Mouse (Mus musculus): ENCODE results near the gene Tenm2.

Gene Tenm2

DNA sequence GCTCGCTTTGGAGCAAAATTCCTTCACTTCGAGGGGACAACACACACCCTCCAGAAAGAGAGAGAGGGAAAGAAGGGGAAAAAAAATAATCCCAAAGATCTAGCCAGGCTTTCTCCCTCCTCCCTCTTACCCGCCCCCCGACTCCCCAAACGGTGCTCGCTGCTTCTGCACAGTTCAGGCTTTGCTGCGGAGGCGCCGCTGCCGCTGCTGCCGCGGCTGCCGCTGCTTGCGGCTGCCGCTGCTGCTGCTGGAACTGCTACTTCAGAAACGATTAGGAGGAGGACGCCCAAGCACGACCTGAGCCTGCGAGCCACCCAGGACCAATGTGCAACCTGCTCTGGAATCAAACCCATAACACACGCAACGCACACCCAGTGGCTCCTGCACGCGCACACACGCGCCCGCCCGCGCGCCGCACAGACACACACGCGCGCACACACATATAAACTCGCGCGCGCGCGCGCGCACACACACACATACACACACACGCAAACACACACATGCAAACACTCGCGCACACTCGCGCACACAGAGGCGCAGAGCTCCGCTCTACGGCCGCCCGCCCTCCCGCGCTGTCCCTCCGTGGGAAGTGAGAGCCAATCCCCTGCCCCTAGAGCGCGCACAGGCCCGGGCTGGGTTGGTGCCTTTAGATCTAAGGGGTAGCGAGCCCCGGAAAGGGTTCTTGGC, at the start of gene Tenm2:
Gene Tenm2 (minus strand): TSS at position 51 of the 687 bp plus-strand sequence.
- DNase-seq (ENCODE audit: low read depth) = no peak

DNA sequence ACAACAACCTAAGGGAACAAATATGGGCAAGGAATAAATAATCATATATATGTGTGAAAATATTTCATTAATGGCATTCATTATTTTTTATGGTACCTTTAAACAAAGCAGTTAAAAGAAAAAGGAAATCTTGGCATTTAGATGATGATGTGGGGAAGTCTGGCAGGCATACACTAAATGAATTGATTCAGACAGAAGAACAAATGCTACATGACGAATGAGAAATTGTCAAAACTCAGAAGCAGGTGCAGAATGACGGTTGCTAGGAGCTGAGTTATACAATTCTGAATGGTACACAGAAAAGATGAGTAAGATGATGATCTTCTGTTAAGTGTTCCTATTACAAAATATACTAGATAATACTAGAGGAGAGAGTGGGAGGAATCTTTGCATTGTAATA, 49.4 kb upstream of the Tenm2 start:
- DNase-seq (ENCODE audit: low read depth) = no peak

DNA sequence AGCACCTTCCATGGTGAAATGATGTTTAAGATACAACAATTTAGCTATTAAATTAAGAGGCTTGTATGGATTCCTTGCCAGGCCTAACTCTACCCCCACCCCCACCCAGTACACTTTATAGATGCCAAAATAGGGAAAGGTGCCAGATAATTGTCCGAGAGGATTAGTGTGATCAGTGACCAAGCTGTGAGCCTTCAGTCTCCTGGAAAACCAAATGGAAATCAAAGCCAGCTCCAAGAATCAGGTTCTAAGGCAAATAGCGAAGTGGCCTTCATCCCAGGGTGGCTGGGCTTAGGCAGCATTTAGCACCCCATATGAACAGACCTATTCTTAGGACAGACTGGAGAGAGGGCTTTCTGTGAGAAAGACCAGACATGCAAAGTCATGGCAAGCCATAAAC, 13.0 kb upstream of the Tenm2 start:
- DNase-seq (ENCODE audit: low read depth) = no peak

DNA sequence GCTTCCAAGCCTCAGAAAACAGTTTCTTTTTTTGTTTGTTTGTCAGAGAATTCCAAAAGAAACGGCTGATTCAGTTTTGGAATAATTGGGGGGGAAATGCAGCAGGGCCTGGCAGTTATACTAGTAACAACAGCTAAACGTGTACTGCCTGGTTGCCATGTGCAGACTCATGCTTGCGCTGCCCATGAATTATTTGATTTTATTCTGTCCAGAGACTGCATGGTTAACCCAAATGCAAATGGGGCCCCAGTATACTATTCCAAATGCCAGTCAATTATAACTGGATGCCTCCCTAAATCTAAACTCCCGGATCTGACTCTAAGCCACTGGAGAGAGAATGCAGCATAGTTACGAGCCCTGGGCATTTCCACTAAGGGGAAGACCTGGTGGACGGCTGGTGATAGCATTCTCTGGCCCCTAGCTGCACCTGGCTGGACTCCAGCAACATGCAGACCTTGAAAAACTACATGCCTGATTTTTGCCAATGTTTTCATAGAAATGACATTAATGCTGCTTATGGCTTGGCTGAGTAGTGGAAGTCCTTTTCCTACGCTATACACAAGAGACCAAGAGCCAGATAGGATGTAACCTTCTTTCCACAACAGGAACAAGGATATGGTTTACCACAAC, 1.4 kb upstream of the Tenm2 start:
- no peak for DNase-seq (ENCODE audit: low read depth)

DNA sequence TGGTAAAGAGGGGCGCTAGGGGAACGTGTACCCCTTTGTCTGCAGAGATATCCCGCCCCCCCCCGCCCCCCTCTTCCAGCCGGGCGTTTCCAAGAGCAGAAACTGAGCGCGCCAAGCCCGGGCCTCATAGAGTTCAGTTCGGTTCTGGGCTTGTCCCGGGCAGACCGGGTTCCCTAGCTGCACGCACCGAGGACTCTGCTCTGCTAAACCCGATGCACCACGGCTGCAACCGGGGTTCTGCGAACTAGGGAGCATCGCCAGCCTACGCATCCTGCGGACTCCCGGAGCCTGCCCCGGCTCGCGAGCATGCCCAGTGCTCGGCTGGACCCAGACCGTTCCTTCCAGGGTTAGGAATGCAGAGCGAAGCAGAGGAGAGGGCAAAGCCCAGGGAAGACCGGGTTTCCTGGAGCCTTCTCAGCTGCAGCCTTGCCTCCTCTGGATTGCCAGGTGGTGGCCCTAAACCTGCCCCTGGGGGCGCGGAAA, 878 bp upstream of the Tenm2 start:
- DNase-seq (ENCODE audit: low read depth) = no peak

DNA sequence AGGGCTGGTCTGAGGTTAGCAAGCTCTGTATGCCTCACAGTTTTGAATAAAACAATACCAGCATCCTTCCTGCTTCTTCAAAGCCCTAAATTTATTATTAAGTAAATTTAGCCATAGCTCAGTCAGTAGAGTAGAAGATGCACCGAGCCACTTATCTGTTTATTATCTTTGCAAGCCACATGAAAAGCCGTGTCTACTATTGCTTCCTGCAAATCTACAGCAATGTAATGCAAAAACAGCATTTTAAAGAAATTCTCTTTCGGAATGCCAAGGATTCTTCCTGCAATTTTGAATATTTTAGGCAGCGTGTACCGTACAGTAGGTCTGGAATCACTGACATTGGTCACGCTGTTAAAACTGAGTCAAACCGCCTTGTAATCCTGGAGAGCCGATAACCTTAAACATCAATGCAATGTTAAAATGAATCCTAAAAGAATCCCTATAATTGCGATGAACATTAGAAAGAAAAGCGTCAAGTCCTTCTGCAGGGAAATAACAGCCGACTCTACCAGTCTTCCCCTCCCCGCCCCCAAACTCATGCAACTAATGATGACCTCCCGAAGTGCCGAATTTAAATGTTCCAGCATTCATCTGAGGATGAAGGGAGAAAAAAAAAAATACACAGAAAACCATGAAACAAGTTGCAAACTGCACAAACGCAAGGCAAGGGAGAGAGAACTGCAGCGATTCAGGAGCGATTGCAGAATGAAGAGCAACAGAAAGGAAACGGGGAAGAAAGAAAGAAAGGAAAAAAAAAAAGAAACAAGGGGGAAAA, 556 bp downstream of the Tenm2 start:
- no peak for DNase-seq (ENCODE audit: low read depth)

DNA sequence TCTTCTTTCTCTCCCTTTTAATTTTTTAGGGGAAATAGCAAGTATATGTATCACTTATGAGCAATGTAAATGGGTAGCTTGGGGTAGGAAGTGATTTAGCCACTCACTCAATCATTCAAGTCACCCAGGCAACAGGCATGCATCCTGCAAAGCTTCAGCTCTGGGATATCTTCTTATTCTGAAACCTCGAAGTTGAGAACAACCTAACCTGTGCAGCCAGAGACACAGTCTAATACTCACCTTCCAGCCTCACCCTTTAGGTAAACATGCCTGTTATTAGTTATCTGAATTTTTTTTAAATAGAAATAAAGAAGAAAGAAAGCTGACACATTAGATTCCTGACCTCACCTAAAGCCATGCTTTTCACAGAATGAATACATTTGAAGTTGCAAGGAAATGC, 8.4 kb downstream of the Tenm2 start:
- no peak for DNase-seq (ENCODE audit: low read depth)

DNA sequence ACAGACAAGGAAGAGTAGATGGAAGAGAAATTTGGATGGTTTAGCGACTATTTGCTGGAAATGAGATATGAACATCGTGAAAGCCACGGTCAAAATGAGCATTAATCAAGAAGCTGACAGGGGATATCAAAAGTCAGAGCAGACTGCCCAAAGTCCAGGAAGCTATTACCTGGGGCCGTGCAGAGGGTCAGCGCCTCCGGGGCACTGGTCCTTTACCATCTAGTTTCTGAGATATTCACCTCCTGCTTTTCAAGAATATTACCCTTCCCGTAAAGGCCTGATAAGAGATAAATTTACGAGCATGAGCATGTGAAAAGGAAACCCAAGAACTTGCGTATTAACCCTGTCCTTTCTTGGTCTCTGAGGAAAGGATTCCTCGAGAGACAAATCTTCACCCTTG, 8.8 kb downstream of the Tenm2 start:
- no peak for DNase-seq (ENCODE audit: low read depth)

DNA sequence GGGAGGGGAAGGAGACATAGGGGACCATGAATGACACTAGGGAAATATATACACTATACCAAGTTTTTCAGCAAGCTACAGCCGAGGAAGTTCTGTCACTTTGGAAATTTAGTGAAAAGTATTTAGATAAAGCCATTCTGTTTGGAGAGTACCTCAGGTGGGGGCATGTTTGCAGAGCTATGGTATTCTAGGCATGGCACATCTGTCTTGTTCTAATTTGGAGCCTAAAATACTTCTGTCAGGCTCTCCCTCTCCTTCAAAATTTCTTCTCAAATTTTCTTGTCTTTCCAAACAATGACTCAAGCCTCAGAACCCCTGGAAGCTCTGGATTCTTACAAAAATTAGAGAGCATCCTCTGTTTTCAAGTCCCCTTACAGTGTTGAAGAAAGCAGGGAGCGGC, 13.0 kb downstream of the Tenm2 start:
- no peak for DNase-seq (ENCODE audit: low read depth)

DNA sequence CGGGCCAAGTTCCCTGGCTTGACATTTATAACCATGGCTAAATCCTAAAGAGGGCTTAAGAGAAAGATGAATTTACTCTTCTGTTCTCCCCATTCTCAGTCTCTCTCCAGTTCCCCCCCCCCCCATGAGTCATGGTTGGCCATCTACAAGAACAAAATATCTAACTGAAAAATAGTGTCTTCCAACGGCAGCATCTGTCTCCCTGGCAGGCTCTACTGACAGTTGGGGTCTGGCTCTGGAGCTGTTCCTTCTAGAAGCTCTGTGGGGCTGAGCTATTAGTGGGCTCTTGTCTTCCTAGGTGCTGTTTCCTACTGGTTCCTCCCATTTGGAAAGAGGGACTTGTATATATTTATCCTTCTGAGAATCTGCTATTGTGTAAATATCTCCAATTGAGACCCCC, 13.7 kb downstream of the Tenm2 start:
- no peak for DNase-seq (ENCODE audit: low read depth)

DNA sequence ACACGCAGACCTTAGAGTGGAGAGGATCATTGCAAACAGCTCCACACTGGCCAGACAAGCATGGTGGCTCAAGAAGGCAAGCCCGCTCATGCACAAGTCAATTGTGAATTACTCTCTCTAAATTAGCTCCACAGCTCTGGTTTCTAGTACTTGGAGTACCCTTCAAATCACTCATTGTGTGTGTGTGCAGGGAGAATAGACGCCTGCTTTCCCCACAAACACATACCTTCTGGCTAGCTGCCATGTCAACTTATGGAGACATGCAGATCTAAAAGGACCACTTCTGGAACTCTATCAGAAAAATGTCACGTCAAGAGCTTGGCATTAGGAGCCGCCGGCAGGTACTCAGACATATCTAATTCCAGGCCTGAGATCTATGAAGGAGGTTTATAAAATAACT, 14.8 kb downstream of the Tenm2 start:
- no peak for DNase-seq (ENCODE audit: low read depth)

DNA sequence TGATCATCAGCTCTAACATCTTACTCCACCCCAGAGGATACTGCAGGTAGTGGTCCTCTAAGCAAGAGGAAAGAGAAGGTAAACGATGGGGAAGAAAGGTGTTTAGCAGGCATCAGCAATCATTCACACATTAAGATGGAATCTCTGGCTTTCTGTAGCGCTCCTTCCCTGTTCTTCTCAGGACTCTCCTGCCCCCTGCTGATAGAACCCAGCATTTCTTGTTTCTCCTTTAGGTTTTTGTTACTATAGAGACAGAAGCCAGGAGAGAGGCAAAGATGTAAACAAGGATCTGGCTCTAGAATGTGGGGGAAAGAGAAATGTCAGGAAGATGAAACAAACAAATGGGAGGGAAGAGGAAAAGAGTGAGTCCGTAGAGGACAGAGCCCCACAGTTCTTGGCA, 49.6 kb downstream of the Tenm2 start:
- no peak for DNase-seq (ENCODE audit: low read depth)

DNA sequence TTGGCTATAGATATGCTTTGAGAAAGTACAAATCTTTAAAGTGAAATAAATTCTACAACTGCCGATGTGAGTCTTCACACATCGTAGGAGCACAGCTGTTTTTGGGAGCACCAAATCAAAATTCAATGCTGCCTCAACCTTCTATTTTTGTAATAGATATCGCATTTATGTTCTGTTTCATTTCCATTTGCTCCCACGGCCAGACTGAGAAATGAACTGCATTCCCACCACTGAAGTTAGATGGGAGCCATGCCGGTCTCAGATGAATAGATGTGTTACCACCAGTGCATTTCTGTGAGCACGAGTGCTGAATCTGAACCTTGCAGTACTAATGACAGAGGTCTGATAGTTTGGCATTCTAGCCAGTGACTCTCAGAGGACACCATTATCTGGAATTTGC, 58.3 kb downstream of the Tenm2 start:
- DNase-seq (ENCODE audit: low read depth) = no peak

DNA sequence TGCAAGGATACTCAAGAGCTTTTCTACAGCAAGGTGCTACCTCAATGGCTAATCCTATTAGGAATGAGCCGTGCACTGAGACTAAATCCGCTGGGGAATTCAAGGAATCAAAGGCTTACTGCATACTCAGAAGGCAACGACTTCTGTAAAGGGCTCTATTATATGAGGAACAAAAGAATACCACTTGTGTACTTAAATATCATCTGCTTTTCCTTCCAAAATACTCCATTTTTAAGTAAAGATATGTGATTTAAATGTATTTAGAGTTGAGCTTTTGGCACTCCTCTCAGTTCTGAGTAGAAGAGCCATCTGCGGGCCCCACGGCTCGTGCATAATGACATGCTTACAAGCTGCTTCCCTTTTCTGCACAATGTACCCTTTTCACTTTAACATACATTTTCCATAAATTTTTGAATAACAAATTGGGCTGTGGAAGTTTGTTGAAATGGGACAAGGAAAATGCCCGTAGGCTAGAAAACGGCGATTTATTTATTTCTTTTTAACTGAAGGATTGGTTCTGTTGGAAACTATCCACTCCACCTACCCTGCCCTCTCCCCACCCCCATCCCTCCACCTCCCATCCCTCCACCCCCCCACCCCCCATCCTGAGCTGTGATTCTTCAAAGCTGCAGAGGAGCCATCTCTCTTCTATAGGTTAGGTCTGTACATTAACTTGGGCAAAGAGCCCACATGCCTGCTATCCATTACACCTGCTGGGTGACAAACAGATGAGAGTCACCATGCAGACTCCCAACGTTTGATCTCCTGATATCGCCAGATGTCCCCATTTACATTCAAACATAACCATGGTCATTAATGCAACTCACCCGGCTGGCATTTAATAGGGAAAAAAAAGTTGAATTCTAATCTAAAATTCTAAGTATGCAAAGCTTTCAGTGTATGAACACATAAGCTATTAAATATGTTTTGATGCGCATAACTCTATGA, 81.6 kb downstream of the Tenm2 start:
- no peak for DNase-seq (ENCODE audit: low read depth)

DNA sequence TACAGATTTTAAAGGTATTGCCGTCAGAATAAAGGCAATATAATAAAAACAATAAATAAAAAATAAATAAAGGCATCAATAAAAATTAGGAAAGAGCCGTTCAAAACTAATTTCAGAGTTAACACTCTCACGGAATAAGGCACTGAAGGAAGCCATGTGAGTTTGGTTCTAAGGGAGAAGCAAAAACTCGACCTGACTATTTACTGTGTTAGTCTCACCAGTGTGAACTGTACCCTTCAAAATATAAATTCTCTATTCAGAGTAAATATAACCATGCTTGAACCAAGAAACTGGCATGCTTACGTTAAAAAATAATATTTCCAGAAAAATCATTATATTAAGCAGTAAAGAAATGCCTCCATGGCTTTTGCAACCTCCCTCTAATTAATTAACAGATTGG, 82.4 kb downstream of the Tenm2 start:
- DNase-seq (ENCODE audit: low read depth) = no peak

DNA sequence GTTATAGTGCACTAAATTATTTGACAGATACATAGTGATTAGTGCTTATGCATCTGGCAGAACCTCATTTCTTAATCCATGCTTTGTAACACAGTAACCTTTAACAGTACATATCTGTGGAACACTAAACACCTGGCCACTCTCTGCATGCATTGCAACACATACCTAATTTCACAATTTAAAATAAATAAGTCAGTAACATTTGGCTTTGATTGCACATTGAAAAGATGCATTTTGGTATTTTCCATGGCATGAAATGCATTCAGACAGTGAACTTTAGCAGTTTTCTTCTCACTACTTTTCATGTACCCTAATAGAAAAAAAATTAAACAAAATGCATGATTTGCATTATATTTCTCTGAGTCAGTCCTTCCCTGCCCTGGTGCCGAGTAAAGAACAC, 85.8 kb downstream of the Tenm2 start:
- DNase-seq (ENCODE audit: low read depth) = no peak

DNA sequence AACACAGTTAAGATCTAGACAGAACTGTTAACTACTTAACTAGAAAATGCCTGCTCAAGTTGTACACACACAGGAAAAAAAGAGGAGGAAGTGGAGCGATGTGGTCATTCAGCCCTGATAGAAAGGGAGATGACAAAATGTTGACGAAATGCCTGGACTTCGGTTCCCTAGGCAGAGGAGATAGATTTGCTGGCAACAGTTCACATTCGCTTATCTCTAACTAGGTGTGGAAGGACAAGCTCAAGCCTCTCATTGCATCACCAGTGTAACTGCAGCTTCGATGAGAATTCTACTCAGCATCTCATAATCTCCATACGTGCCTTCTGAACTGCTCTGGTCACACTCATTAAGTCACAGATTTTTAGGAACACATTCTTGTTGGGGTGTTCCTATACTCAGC, 91.8 kb downstream of the Tenm2 start:
- no peak for DNase-seq (ENCODE audit: low read depth)

DNA sequence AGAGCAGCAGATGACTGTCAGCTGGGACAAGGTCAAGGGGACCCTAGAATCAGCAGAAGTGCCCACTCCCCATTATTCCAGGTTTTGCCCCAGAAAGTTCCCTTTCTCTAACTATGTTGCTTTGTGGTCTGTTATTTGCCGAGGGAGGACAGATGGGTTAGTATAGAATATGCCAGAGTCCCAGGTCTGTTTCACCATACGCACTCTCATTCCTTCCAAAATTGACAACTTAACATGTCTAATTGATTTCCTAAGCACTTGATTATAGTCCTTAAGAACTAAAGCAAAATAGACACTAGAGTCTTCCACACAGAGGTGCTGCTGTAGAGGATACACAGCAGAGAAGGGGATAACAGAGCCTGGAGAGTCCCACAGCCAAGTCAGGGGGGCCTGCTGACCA, 92.3 kb downstream of the Tenm2 start:
- no peak for DNase-seq (ENCODE audit: low read depth)

DNA sequence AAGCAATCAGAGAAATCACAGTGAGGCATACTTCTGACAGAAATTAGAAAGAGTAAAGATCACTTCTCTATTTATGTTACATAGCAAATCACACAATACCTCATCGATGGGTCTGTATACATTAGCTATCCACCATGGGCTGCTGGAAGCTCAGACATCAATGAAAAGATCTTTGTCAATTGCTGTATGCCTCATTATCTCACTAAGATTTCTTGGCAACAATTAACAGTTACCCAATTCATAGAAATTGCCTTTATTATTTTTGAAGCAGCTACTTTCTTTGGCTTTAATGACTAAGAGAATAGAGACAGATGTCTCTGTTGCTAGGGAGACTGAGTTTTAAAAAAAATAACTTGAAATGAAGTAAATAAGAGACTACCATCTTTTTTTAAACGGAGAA, 106.9 kb downstream of the Tenm2 start:
- DNase-seq (ENCODE audit: low read depth) = no peak

DNA sequence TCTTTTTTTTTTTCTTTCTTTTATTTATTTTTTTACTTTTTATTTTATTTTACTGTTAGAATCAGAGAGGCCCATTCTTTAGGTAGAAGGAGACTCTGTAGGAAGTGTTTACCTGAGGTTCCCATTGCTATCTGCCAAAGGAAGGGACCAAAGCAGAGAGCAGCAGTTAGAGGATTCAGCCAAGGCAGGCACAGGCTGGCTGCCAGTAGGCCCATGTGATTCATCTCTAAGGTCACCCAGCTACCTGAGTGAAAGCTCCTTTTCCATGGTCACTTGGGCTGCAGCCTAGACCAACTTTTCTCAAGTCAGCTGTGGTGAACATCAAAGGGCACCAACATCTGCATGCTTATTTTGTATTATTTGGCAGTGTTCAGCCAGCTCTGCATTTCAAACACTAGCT, 117.7 kb downstream of the Tenm2 start:
- no peak for DNase-seq (ENCODE audit: low read depth)

DNA sequence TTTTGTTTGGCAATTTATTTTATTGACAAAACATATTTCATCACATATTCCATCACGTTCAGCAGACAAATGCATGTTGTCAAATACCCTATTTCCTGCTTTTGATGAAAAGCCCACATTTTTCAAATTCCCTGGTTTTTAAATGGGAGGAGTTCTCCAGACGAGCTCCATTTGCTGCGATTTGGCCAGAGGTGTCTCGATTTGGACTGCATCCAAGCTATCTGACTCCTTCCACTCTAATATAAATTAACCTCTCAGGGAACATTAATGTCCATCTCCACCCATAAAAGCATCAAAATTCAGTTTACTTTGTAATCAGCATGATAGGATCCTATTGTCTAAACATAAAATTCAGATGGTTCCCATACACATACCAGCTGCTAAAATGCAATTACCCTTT, 120.6 kb downstream of the Tenm2 start:
- no peak for DNase-seq (ENCODE audit: low read depth)

DNA sequence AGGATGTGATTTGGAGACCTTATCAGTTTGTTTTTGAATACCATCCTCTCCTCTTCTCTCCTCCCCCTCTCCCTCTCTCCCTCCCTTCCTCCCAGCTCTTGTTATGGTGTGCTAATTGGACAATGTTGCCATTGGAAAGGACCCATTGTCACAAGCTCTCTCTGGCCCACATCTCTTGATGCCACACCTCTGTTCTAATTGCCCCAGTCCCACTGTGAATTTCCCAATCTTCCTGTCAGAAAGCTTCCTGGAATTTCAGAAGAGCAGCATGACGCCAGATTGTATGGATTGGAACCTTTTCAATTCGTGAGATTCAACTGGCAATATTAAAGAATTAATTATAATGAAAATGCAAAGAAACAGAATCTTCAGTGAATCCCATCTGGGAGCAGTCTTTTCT, 128.7 kb downstream of the Tenm2 start:
- no peak for DNase-seq (ENCODE audit: low read depth)

Data from induced T-regulatory cell, adult 2 months (primary cell).